Mouse (Mus musculus): ENCODE results near the gene Kcnb1. TPM values are rescaled to one million over a fixed set of nuclear protein-coding genes. Genes with fewer than 3 reads are reported as not detected.
A peak's percentile ranks its signal among the peaks of the same experiment; 100 is the strongest.

Kcnb1 gene
- polyA plus RNA-seq, 1 experiment from 2014 or later = 0.24 TPM

DNA sequence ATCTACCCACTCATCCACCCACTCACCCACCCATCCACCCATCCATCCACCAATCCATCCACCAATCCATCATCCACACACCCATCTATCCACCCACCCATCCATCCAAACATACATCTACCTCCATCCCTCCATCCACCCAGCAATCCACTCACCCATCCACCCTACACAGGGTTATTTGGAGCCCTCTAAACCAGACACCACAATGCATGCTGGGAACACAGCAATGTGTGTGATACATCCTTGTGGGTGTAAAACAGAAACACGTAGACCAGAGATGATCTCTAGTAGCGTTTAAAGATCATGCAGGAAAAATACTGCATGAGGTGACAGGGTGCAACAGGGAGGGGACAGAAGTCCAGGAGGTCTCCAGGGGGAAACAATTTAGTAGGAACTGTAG is 4.5 kb downstream of the Kcnb1 start:
- H3K4me1 ChIP-seq (replicated peaks) = peaks cover 14% of the 10 kb centered on the region
- H3K27me3 ChIP-seq (replicated peaks) = peaks cover 60% of the 10 kb centered on the region
- no peaks in the 10 kb centered on the region for H3K9me3 ChIP-seq (replicated peaks)
- H3K4me2 ChIP-seq = no peak overlapping the region
- no peaks in the 10 kb centered on the region for H3K36me3 ChIP-seq
- no peak for ATAC-seq (ENCODE audit: insufficient number of reproducible peaks, low FRiP score)
- no peak overlapping the region for H3K27ac ChIP-seq (ENCODE audit: poor library complexity, severe bottlenecking)
- no peak overlapping the region for H3K4me3 ChIP-seq
- H3K9ac ChIP-seq = no peak overlapping the region
- WGBS = 67% methylated on average over 2 of the region's 2 CpGs

DNA sequence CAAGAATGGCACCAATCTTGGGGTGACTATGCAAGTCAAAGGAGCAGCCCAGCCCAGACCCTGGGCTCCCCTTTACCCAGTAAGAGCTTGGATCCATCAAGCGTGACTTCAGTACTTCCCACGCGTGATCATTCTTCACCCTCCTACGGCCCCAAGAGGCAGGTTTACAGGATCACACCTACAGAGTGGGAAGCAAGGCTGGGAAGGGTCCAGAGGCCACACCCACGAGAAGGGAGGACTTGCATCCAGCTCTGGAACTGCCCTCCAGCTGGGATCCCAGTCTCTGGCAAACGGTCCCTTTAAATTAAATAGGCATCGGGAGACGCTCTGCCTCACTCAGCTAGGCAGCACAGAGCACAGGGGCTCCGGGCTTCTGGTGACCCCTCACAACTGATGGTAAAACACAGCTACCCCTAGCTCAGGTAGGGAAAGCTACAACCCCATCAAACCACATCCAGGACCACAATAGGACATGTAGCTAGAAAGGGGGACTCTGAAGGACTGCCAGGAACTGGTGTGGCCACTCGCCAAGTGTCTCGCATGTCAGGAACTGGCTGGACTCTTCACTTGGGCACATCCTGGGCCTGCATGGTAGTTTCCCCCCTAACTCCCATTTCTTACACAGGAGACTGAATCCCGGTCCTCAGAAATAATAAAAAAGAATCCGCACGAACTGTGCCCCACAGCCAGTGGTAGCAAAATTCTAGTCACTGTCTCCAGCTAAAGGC is 8.1 kb downstream of the Kcnb1 start:
- Histone ChIP-seq H3K4me1 (replicated peaks) (no peaks in the 10 kb centered on the region), H3K9me3 (replicated peaks) (no peaks in the 10 kb centered on the region), H3K4me2 (no peak overlapping the region), H3K36me3 (no peaks in the 10 kb centered on the region), H3K9ac (no peak overlapping the region), H3K27me3 (replicated peaks) (peaks cover 36% of the 10 kb centered on the region), H3K27ac (ENCODE audit: poor library complexity, severe bottlenecking) (no peak overlapping the region), H3K4me3 (no peak overlapping the region)
- no peak for ATAC-seq (ENCODE audit: insufficient number of reproducible peaks, low FRiP score)
- WGBS = 77% methylated on average over 14 of the region's 14 CpGs

DNA sequence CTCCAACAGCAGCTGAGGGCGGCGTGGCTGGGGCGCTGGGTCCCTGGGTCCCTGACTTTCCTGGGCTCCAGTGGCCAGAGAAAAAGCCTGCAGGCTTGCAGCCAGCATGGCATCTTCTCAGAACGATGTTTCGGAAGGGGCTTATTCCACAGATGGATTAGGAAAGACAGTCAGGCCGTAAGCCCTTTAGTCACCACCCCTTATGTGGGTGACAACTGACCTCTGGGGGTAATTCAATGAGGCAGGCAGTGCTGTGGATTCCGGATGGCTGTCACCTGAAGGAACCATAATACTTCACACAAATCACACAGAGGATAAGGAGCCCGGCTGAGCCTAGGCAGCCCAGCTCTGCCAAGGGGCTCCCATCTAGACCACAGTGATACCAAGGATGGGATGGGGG is 8.9 kb downstream of the Kcnb1 start:
- 75% methylated on average over 8 of the region's 8 CpGs for WGBS
- H3K9ac ChIP-seq = no peak overlapping the region

DNA sequence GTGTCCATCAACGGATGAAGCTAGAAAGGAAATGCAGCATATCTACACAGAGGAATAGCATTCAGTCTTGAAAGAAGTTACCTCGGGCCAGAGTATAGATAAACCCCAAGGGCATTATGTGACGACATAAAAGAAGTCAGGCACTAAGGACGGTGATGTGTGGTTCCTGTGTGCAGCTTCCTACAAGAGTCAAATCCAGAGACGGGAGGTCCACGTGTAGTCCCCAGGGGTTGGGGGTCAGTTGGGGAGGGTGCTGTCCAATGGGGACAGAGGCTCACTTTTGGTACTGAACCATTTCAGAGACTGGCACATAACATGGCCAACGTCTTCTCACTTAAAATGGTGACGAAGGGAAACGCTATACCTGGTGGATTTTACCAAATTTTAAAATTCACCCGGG is 10.7 kb downstream of the Kcnb1 start:
- Histone ChIP-seq H3K4me3 (no peak overlapping the region), H3K27me3 (replicated peaks) (0 out of 2 replicates have a peak, but pooled peaks cover 15% of the 10 kb centered on the region), H3K9me3 (replicated peaks) (no peaks in the 10 kb centered on the region), H3K36me3 (no peaks in the 10 kb centered on the region), H3K27ac (ENCODE audit: poor library complexity, severe bottlenecking) (no peak overlapping the region), H3K4me2 (no peak overlapping the region), H3K4me1 (replicated peaks) (no peaks in the 10 kb centered on the region), H3K9ac (no peak overlapping the region)
- ATAC-seq (ENCODE audit: insufficient number of reproducible peaks, low FRiP score) = no peak
- 75% methylated on average over 10 of the region's 10 CpGs for WGBS

More for the DNA sequence above, 8.9 kb downstream of the Kcnb1 start:
- no peaks in the 10 kb centered on the region for H3K9me3 ChIP-seq (replicated peaks)
- H3K4me3 ChIP-seq = no peak overlapping the region
- H3K4me2 ChIP-seq = no peak overlapping the region
- no peak overlapping the region for H3K27ac ChIP-seq (ENCODE audit: poor library complexity, severe bottlenecking)
- H3K27me3 ChIP-seq (replicated peaks) = peaks cover 33% of the 10 kb centered on the region
- ATAC-seq (ENCODE audit: insufficient number of reproducible peaks, low FRiP score) = no peak
- H3K36me3 ChIP-seq = no peaks in the 10 kb centered on the region
- H3K4me1 ChIP-seq (replicated peaks) = no peaks in the 10 kb centered on the region

DNA sequence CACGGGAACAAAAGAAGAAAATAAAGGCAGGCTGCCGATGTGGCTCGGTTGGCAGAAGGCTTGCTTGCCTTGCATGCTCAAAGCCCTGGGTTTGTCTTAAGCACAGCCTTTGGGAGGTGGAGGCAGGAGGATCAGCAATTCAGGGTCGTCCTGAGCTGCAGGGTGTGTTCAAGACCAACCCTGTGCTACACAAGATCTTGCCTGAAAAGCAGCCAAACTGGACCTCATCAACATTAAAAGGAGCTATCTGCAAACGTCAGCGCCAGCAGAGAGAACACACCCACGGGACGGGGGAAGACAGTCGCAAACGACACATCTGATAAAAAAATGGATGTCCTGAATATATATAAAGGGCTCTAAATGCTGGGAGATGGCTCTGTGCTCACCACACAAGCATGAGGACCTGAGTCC is 12.7 kb downstream of the Kcnb1 start:
- 0 out of 2 replicates have a peak, but pooled peaks cover 12% of the 10 kb centered on the region for H3K27me3 ChIP-seq (replicated peaks)
- H3K4me3 ChIP-seq = no peak overlapping the region
- 58% methylated on average over 10 of the region's 10 CpGs for WGBS
- H3K4me2 ChIP-seq = no peak overlapping the region
- no peaks in the 10 kb centered on the region for H3K4me1 ChIP-seq (replicated peaks)
- ATAC-seq (ENCODE audit: insufficient number of reproducible peaks, low FRiP score) = no peak
- no peaks in the 10 kb centered on the region for H3K36me3 ChIP-seq
- peaks cover 6% of the 10 kb centered on the region; the same call in 1 of the 2 replicates for H3K9me3 ChIP-seq (replicated peaks)
- no peak overlapping the region for H3K9ac ChIP-seq
- no peak overlapping the region for H3K27ac ChIP-seq (ENCODE audit: poor library complexity, severe bottlenecking)

- H3K4me1 ChIP-seq (replicated peaks) = no peaks in the 10 kb centered on the region; the same call in 1 of the 2 replicates
- H3K9ac ChIP-seq = no peak overlapping the region
- 0 out of 2 replicates have a peak, but pooled peaks cover 12% of the 10 kb centered on the region for H3K27me3 ChIP-seq (replicated peaks)
- 80% methylated on average over 6 of the region's 6 CpGs for WGBS
- H3K9me3 ChIP-seq (replicated peaks) = peaks cover 6% of the 10 kb centered on the region; the same call in 1 of the 2 replicates
- no peak overlapping the region for H3K4me2 ChIP-seq
- no peak for ATAC-seq (ENCODE audit: insufficient number of reproducible peaks, low FRiP score)
- H3K4me3 ChIP-seq = no peak overlapping the region
- H3K27ac ChIP-seq (ENCODE audit: poor library complexity, severe bottlenecking) = no peak overlapping the region
- no peaks in the 10 kb centered on the region for H3K36me3 ChIP-seq
Measured at GRCm38 (mm10) chr2:167175284-167175683, 14.7 kb downstream of the Kcnb1 start.

GRCm38 (mm10) chr2:167173051-167173875 is 16.7 kb downstream of the Kcnb1 start:
- Histone ChIP-seq H3K9me3 (replicated peaks) (peaks cover 6% of the 10 kb centered on the region; the same call in 1 of the 2 replicates), H3K9ac (no peak overlapping the region), H3K27ac (ENCODE audit: poor library complexity, severe bottlenecking) (peak overlapping the region; percentile 10; the same call in 1 of the 2 replicates), H3K4me1 (replicated peaks) (peaks cover 4% of the 10 kb centered on the region), H3K4me2 (no peak overlapping the region), H3K36me3 (no peaks in the 10 kb centered on the region), H3K4me3 (no peak overlapping the region), H3K27me3 (replicated peaks) (peaks cover 12% of the 10 kb centered on the region; the same call in 1 of the 2 replicates)
- WGBS = 62% methylated on average over 5 of the region's 5 CpGs
- no peak for ATAC-seq (ENCODE audit: insufficient number of reproducible peaks, low FRiP score)

DNA sequence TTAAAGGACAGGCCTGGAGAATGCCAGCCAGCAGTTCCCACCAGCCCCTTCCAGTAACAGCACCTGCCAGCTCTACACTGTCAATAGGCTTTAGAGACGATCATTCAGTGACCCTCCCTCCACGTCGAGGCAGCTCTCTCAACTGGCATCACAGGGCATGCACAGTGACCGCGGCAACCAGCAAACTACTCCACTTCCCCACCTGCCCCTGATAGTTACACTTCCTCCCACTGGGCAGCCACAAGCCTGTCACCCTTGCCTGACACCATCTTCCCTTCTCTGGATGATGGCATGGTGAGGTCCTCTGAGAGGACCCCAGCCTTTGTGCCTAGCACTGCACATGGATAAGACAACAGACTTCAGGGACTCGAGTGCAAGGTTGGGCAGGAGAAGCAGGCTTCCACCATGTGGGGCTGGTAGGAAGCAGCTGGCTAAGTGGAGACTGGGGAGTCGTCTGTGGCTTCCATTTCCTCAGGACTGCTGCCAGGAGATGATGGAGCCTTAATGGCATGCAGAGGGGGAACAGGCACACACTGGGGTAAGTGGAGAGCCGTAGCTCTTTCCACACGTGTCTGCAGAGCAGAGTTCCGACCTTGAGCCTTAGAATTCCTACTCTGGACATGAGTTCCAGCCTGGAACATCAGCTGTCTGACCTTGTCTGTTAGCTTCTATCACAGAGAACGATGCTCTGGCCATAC is 22.3 kb downstream of the Kcnb1 start:
- 0 out of 2 replicates have a peak, but pooled peaks cover under 1% of the 10 kb centered on the region for H3K9me3 ChIP-seq (replicated peaks)
- no peak overlapping the region for H3K4me2 ChIP-seq
- H3K9ac ChIP-seq = no peak overlapping the region
- H3K36me3 ChIP-seq = no peaks in the 10 kb centered on the region
- H3K27ac ChIP-seq (ENCODE audit: poor library complexity, severe bottlenecking) = no peak overlapping the region
- no peaks in the 10 kb centered on the region; the same call in 1 of the 2 replicates for H3K27me3 ChIP-seq (replicated peaks)
- ATAC-seq (ENCODE audit: insufficient number of reproducible peaks, low FRiP score) = peak; percentile 41
- WGBS = 41% methylated on average over 11 of the region's 11 CpGs
- peaks cover 16% of the 10 kb centered on the region for H3K4me1 ChIP-seq (replicated peaks)
- no peak overlapping the region for H3K4me3 ChIP-seq

- H3K4me2 ChIP-seq = no peak overlapping the region
- no peak overlapping the region for H3K9ac ChIP-seq
- ATAC-seq (ENCODE audit: insufficient number of reproducible peaks, low FRiP score) = no peak
- H3K27me3 ChIP-seq (replicated peaks) = no peaks in the 10 kb centered on the region
- 69% methylated on average over 9 of the region's 9 CpGs for WGBS
- peaks cover 19% of the 10 kb centered on the region for H3K4me1 ChIP-seq (replicated peaks)
- no peak overlapping the region for H3K4me3 ChIP-seq
- H3K9me3 ChIP-seq (replicated peaks) = peaks cover 9% of the 10 kb centered on the region
- H3K27ac ChIP-seq (ENCODE audit: poor library complexity, severe bottlenecking) = no peak overlapping the region
- no peaks in the 10 kb centered on the region for H3K36me3 ChIP-seq
Measured at GRCm38 (mm10) chr2:167163600-167163999, 26.4 kb downstream of the Kcnb1 start.

- no peak; the same call in 1 of the 2 replicates for ATAC-seq (ENCODE audit: insufficient number of reproducible peaks, low FRiP score)
- WGBS = 90% methylated on average over 10 of the region's 10 CpGs
- no peaks in the 10 kb centered on the region for H3K27me3 ChIP-seq (replicated peaks)
Measured at GRCm38 (mm10) chr2:167163134-167163533, 26.8 kb downstream of the Kcnb1 start.

More at GRCm38 (mm10) chr2:167163134-167163533, 26.8 kb downstream of the Kcnb1 start:
- Histone ChIP-seq H3K4me1 (replicated peaks) (peaks cover 15% of the 10 kb centered on the region), H3K27ac (ENCODE audit: poor library complexity, severe bottlenecking) (0 out of 2 replicates have a peak overlapping the region, but pooled peaks have one; percentile 19), H3K9me3 (replicated peaks) (peaks cover 9% of the 10 kb centered on the region), H3K4me2 (no peak overlapping the region), H3K36me3 (no peaks in the 10 kb centered on the region), H3K9ac (no peak overlapping the region), H3K4me3 (no peak overlapping the region)
